Mouse (Mus musculus): ENCODE data around the gene Mdn1. TPM values are rescaled to one million over a fixed set of nuclear protein-coding genes. Genes with fewer than 3 reads are reported as not detected.

The Mdn1 gene
- total and polyA plus RNA-seq, 2 experiments, result 2.9 to 7.8 TPM

GRCm38 (mm10) chr4:32824254-32824653 is 167.3 kb downstream of the Mdn1 start:
- WGBS, result 52% methylated on average over 8 of the region's 8 CpGs
- no peaks in the 10 kb centered on the region for H3K79me2 ChIP-seq (ENCODE audit: control insufficient read depth, insufficient read depth, low read length)
- no peak overlapping the region for H3K4me3 ChIP-seq (ENCODE audit: insufficient read depth, low read depth, low read length)
- no peaks in the 10 kb centered on the region for H3K36me3 ChIP-seq (ENCODE audit: control insufficient read depth, insufficient read depth, low read length)
- no peaks in the 10 kb centered on the region for H3K27me3 ChIP-seq (ENCODE audit: control insufficient read depth, insufficient read depth, low read length)
- TF ChIP-seq POLR2A (IDR thresholded peaks at IDR 0.05; ENCODE audit: extremely low read depth, insufficient read depth, low read length) (no peak), CTCF (IDR thresholded peaks at IDR 0.05; ENCODE audit: low read depth, low read length) (no peak)
- no peaks in the 10 kb centered on the region for H3K4me1 ChIP-seq (ENCODE audit: control insufficient read depth, insufficient read depth, low read length)
- no peak overlapping the region for H3K9ac ChIP-seq (ENCODE audit: low read depth, low read length)
- H3K27ac ChIP-seq (replicated peaks; ENCODE audit: insufficient read depth, low read depth, low read length), result no peak overlapping the region
- DNase-seq (ENCODE audit: extremely low read depth, low read depth, low spot score), result no peak

Other genes starting within 250 kb of the Mdn1 start
- 0.18 TPM in 1 of 2 replicates, not detected in the other for gene Gja10, start 54.4 kb upstream of the Mdn1 start, total RNA-seq (2014; rRNA removed)
- 0.07 and 0.16 TPM in 2 replicates for gene Gja10, start 54.4 kb upstream of the Mdn1 start, polyA plus RNA-seq (2012; rRNA removed)
- gene Casp8ap2, start 41.7 kb upstream of the Mdn1 start, total RNA-seq (2014; rRNA removed), result 2.8 and 4.7 TPM in 2 replicates
- gene Casp8ap2, start 41.7 kb upstream of the Mdn1 start, polyA plus RNA-seq (2012; rRNA removed), result 0.58 and 0.97 TPM in 2 replicates
- gene Lyrm2, start 143.1 kb downstream of the Mdn1 start, total RNA-seq (2014; rRNA removed), result 28.5 and 46.9 TPM in 2 replicates
- 5.8 and 5.9 TPM in 2 replicates for gene Lyrm2, start 143.1 kb downstream of the Mdn1 start, polyA plus RNA-seq (2012; rRNA removed)